Mouse (Mus musculus): ENCODE measurements around the gene Fyb2.
"Not testable (repeated sequence)": the region's sequence is repeated elsewhere in the genome, so short reads cannot be mapped to it uniquely, and the experiment has no call there.

Gene Fyb2

GRCm38 (mm10) chr4:104939535-104939934 lies 26.3 kb downstream of the Fyb2 start:
- no peak for DNase-seq (ENCODE audit: low spot score)

- DNase-seq (ENCODE audit: low spot score): no peak
Measured at GRCm38 (mm10) chr4:104941895-104942294, 28.6 kb downstream of the Fyb2 start.

GRCm38 (mm10) chr4:104944482-104944881 lies 31.2 kb downstream of the Fyb2 start:
- no peak for DNase-seq (ENCODE audit: low spot score)

- DNase-seq (ENCODE audit: low spot score): no peak
Measured at GRCm38 (mm10) chr4:104948886-104949285, 35.6 kb downstream of the Fyb2 start.

- DNase-seq (ENCODE audit: low spot score): no peak
Measured at GRCm38 (mm10) chr4:104949304-104949703, 36.0 kb downstream of the Fyb2 start.

GRCm38 (mm10) chr4:104951280-104951878 lies 38.1 kb downstream of the Fyb2 start:
- no peak for DNase-seq (ENCODE audit: low spot score)

- no peak for DNase-seq (ENCODE audit: low spot score)
Measured at GRCm38 (mm10) chr4:104956691-104957090, 43.4 kb downstream of the Fyb2 start.

GRCm38 (mm10) chr4:104961431-104961830 lies 48.2 kb downstream of the Fyb2 start:
- DNase-seq (ENCODE audit: low spot score): no peak

- no peak for DNase-seq (ENCODE audit: low spot score)
Measured at GRCm38 (mm10) chr4:104972606-104973005, 59.4 kb downstream of the Fyb2 start.

GRCm38 (mm10) chr4:104975162-104975830 lies 62.0 kb downstream of the Fyb2 start:
- DNase-seq (ENCODE audit: low spot score): no peak

- DNase-seq (ENCODE audit: low spot score): no peak
Measured at GRCm38 (mm10) chr4:104985960-104986632, 72.8 kb downstream of the Fyb2 start.

GRCm38 (mm10) chr4:104987631-104988030 lies 74.4 kb downstream of the Fyb2 start:
- no peak for DNase-seq (ENCODE audit: low spot score)

- DNase-seq (ENCODE audit: low spot score): no peak
Measured at GRCm38 (mm10) chr4:104988102-104988501, 74.8 kb downstream of the Fyb2 start.

- DNase-seq (ENCODE audit: low spot score): no peak
Measured at GRCm38 (mm10) chr4:104988709-104989108, 75.5 kb downstream of the Fyb2 start.

- DNase-seq (ENCODE audit: low spot score): no peak
Measured at GRCm38 (mm10) chr4:104990016-104990415, 76.8 kb downstream of the Fyb2 start.

- DNase-seq (ENCODE audit: low spot score): no peak
Measured at GRCm38 (mm10) chr4:104990686-104991085, 77.4 kb downstream of the Fyb2 start.

GRCm38 (mm10) chr4:104992271-104992670 lies 79.0 kb downstream of the Fyb2 start:
- peak; percentile 67 for DNase-seq (ENCODE audit: low spot score)

- DNase-seq (ENCODE audit: low spot score): no peak
Measured at GRCm38 (mm10) chr4:104993140-104993874, 80.1 kb downstream of the Fyb2 start.

- DNase-seq (ENCODE audit: low spot score): no peak
Measured at GRCm38 (mm10) chr4:104999702-105000101, 86.4 kb downstream of the Fyb2 start.

- DNase-seq (ENCODE audit: low spot score): no peak
Measured at GRCm38 (mm10) chr4:105001736-105002135, 88.5 kb downstream of the Fyb2 start.

- no peak for DNase-seq (ENCODE audit: low spot score)
Measured at GRCm38 (mm10) chr4:105004135-105004534, 90.9 kb downstream of the Fyb2 start.

GRCm38 (mm10) chr4:105004649-105005048 lies 91.4 kb downstream of the Fyb2 start:
- not testable (repeated sequence) for DNase-seq (ENCODE audit: low spot score)
